Mouse (Mus musculus) frontal cortex, adult (tissue): ENCODE data around the gene Batf3.

Source experiments
- ATAC-seq: cut with Nextera tagmentation; 2 replicates; pipeline ENCODE4 v1.9.2; 2017; ENCODE audit warnings: mild to moderate bottlenecking, moderate library complexity, mixed read lengths; ENCODE audit not compliant: low TSS enrichment

Batf3 gene

GRCm38 (mm10) chr1:191097802-191098747 is at the start of gene Batf3:
Batf3 (plus strand) TSS chr1:191097847.
- peak; percentile 45; the same call in 1 of the 2 replicates for ATAC-seq

- ATAC-seq, result no peak
Observed at GRCm38 (mm10) chr1:191053555-191053954, 44.1 kb upstream of the Batf3 start.

- no peak for ATAC-seq
Observed at GRCm38 (mm10) chr1:191054870-191055532, 42.6 kb upstream of the Batf3 start.

- ATAC-seq, result no peak
Observed at GRCm38 (mm10) chr1:191055533-191055873, 42.1 kb upstream of the Batf3 start.

- ATAC-seq, result no peak
Observed at GRCm38 (mm10) chr1:191057461-191057860, 40.2 kb upstream of the Batf3 start.

GRCm38 (mm10) chr1:191062241-191062780 is 35.3 kb upstream of the Batf3 start:
- ATAC-seq, result peak; percentile 69

GRCm38 (mm10) chr1:191062781-191063485 is 34.7 kb upstream of the Batf3 start, which contains the start of the genes Tatdn3 and Nsl1:
Tatdn3 (minus strand) TSS chr1:191062932.
Nsl1 (plus strand) TSS chr1:191063012.
- ATAC-seq, result peak; percentile 96

- ATAC-seq, result no peak
Observed at GRCm38 (mm10) chr1:191063700-191064099, 33.9 kb upstream of the Batf3 start.

GRCm38 (mm10) chr1:191064535-191064934 is 33.1 kb upstream of the Batf3 start:
- no peak for ATAC-seq

- ATAC-seq, result no peak
Observed at GRCm38 (mm10) chr1:191065188-191065587, 32.5 kb upstream of the Batf3 start.

- ATAC-seq, result no peak
Observed at GRCm38 (mm10) chr1:191068377-191068776, 29.3 kb upstream of the Batf3 start.

GRCm38 (mm10) chr1:191070259-191070658 is 27.4 kb upstream of the Batf3 start:
- no peak for ATAC-seq

- no peak for ATAC-seq
Observed at GRCm38 (mm10) chr1:191071613-191072012, 26.0 kb upstream of the Batf3 start.

- ATAC-seq, result no peak
Observed at GRCm38 (mm10) chr1:191072329-191072913, 25.2 kb upstream of the Batf3 start.

- ATAC-seq, result 0 out of 2 replicates have a peak, but pooled peaks have one; percentile 16
Observed at GRCm38 (mm10) chr1:191073001-191073400, 24.6 kb upstream of the Batf3 start.

GRCm38 (mm10) chr1:191073486-191073885 is 24.2 kb upstream of the Batf3 start:
- ATAC-seq, result no peak

- ATAC-seq, result peak; percentile 84
Observed at GRCm38 (mm10) chr1:191075199-191075883, 22.3 kb upstream of the Batf3 start.

GRCm38 (mm10) chr1:191083230-191083629 is 14.4 kb upstream of the Batf3 start:
- ATAC-seq, result no peak

GRCm38 (mm10) chr1:191084951-191085559 is 12.6 kb upstream of the Batf3 start:
- no peak for ATAC-seq

GRCm38 (mm10) chr1:191085597-191085996 is 12.1 kb upstream of the Batf3 start:
- ATAC-seq, result no peak
